Mouse (Mus musculus) left cerebral cortex, postnatal 25 days (tissue): ENCODE data around the gene Anapc15. TPM values are rescaled to one million over a fixed set of nuclear protein-coding genes. Genes with fewer than 3 reads are reported as not detected.

ENCODE experiments used
- DNase-seq, 2 experiments: peaks; one replicate each; pipeline ENCODE4 v3.0.0; 2022; ENCODE audit warnings: low spot score in 2 of 2, mixed read lengths in 1 of 2
- intact Hi-C: fragments of 180-260 bp; cut with DNase I; formaldehyde crosslinking; loops from one replicate; pipeline ENCODE4 v1.15.1; 2025
- total RNA-seq, 2 experiments: library from RNA; stranded (reverse); gene quantifications; 2 replicates each; pipeline ENCODE4 v1.2.3; 2021

The Anapc15 gene
- total RNA-seq, 2 experiments from 2014 or later: 31.2 to 36.8 TPM

DNA sequence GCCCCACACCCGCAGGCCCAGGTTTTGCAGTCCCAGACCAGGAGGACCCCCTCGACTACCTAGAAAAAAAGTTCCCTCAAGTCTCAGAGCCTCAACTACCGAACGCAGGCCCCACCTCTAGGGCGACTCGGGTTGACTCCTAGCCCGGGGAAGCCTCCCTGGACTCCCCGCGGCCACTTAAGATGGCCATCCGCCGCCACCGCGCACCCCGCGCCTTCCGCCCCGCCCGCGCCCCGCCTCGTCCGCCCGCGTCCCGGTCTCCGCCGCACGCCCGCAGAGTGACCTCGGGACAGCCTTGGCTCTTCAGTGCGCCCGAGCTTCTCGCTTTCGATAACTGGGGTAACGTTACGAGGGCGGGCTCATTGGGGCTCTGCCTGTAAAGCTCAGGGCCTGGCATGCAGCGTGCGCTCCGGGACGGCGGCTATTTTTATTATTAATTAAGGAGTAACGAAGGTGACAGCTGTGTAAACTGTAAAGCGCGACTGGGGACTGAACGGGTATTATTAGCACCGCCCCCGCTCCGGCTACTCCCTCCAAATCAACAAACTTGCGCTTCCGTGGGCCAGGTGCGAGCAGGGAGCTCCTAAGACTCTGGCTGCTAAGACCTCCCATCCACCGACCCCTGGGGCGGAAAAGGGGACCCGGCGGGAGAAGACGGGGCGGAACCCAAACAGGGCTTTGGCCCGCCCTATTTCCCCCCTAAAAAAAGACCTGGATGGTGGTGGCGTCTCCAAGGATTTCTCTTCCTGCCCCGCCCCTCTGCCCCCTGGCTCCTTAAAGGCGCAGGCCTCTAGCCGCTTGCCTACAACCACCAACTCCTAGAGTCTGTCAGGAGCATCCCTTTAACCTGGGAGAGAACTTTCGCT, 25.7 kb upstream of the Anapc15 start, which contains the start of gene Inppl1:
Gene Inppl1, minus strand, starts transcription at position 624 of the 866 bp plus-strand sequence.
- peak; percentile 76 to 89 for DNase-seq
- intact Hi-C loops: loop anchor here (5.0 kb wide), 3 partner anchors 44 to 161 kb away; no protein-coding TSS in a partner anchor

DNA sequence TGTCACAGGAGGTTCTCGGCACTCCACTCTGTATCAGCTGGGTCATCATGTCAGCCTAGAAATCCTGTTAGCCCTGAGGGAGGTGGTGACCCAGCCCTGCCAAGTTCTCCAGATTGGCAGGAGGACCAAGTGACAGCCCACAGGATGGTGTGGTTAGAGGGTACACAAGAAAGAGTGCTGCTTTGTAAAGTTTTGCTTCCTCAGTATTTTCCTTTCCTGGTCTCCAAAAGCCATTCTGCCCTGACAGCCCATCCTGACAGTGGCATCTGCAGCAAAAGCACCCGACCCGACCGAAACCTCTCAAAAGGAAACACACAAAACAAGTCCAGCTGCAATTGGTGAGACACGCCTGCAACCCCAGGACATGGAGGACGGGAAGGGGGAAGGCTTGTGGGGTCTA, 19.3 kb upstream of the Anapc15 start:
- intact Hi-C loops: no loop called here
- no peak for DNase-seq

DNA sequence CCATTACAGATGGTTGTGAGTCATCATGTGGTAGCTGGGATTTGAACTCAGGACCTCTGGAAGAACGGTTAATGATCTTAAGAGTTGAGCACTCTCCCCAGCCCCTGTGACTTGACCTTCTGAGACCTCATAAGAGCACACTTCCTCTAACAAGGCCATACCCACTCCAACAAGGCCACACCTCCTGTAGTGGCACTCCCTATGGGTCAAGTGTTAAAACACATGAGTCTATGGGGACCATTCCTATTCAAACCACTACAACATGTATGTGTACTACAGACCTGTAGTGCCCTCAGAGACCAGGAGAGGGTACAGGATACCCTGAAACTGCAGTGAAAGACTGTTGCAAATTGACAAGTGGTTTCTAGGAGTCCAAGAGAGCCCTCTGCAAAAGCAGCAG, 15.6 kb upstream of the Anapc15 start:
- no peak for DNase-seq
- intact Hi-C loops: no loop called here

DNA sequence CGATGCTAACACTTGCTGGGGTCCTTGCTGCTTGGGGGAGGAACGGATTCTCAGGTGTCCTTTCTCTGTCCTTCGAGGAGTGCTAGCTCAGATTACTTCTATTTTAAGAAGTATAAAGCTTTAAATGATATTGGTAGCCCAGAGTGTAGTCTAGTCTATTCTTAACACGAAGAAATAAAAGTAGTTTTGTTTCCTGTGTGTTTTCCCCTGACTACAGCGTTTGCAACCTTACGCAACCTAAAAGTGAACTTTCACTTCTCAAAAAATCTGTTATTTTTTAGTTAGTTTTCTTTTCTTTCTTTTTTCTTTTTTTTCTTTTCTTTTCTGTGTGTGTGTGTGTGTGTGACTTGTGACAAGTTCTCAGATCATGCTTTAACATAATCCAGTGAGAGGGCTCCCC, 11.8 kb upstream of the Anapc15 start:
- intact Hi-C loops: no loop called here
- no peak for DNase-seq

DNA sequence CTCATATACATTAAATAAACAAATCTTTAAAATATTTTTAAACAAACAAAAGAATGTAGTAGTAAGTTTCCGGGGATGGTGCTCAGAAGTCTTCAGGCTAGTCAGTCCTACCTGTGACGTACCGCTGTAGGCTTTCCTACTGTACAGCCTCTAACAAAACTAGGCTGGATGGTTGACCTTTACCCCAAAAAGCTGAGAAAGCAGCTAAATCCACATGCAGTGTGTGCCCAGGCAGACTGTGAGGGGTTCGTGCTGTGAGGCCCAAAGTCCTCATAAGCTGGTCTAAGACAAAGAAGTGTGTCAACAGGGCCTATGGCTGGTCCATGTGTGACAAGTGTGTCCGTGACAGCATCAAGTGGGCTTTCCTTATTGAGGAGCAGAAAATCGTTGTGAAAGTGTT, 10.7 kb upstream of the Anapc15 start:
- no peak for DNase-seq
- intact Hi-C loops: no loop called here

DNA sequence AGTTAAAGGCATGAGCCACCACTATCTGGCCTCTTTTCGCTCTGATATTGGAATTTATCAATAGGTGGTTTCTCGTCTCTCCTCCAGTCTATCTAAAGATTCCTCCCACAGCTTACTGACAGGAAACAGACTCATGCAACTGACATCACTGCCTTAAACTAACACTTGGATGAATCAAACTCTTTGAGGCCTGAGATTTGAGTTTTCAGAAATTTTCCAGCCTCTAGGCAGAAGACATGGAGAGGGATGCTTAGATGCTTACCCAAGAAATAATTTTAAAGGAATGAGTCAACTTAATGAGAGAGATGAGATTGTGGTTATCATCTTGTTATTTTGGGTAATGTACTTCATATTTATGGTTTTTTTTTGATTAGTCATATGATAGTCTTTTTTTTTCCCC, 9.7 kb upstream of the Anapc15 start:
- DNase-seq: no peak
- intact Hi-C loops: no loop called here

DNA sequence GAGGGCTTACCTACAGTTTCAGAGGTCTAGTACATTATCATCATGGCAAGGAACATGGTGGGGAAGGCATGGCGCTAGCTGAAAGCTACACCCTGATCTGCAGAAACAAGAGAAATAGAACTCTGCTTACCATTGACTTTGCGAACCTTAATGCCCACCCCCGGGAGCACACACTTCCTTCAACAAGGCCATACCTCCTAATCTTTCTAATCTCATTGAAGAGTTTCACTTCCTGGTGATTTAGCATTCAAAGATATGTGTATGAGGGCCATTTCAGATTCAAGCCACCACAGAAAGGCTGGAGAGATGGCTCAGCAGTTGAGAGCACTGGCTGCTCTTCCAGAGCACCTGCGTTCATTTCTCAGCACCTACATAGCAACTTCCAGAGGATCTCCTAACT, 6.4 kb upstream of the Anapc15 start, which contains the start of gene Folr2:
Gene Folr2, minus strand, starts transcription at position 101 of the 400 bp plus-strand sequence.
- intact Hi-C loops: no loop called here
- DNase-seq: no peak

DNA sequence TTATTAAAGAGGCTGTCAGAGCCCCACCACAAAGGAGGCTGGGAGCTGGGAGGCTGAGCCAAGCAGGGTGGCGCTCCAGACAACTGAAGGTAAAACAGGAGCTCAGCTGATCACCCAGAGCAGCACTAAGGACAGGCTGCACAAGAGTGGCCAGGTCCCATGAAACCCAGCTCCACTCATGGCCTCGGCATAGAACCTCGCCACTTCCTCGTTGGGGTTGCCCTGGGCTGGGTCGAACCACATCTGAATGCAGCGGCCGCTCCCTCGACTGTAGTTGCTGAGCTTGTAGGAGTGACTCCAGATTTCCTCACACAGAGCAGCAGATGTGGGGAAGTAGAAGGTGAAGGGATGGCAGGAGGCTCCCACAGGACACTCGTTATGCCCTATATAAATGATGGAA, 5.2 kb upstream of the Anapc15 start:
- intact Hi-C loops: no loop called here
- no peak for DNase-seq

DNA sequence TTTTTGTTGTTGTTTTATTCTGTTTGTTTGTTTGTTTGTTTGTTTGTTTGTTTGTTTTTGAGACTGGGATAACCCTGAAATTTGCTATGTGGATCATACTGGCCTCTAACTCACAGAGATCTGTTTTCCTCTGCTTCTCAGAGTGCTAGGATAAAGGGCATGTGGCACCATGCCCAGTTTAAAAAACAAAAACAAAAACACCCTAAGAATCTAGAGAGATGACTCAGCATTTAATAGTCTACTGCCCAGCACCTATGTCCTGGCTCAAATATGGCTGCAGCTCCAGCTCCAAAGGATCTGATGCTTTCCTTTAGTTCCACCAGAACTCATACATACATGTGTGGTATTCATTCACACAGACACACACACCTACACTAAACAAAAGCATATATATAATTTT, 2.5 kb upstream of the Anapc15 start:
- intact Hi-C loops: no loop called here
- DNase-seq: no peak

DNA sequence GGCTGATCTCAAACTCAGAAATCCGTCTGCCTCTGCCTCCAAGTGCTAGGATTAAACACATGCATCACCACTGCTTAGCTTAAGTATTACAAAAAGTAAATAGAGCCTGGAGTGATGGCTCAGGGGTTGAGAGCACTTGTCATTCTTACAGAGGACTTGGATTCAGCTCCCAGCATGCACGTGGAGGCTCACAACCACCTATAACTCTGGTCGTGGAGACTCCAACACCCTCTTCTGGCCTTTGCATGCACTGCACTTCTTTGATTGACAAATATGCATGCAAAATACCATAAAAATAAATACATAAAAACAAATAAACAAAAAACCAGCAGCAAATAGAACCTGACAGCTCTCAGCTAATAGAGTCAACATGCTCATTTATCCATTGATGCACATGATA, 1.2 kb upstream of the Anapc15 start:
- DNase-seq: no peak
- intact Hi-C loops: no loop called here

DNA sequence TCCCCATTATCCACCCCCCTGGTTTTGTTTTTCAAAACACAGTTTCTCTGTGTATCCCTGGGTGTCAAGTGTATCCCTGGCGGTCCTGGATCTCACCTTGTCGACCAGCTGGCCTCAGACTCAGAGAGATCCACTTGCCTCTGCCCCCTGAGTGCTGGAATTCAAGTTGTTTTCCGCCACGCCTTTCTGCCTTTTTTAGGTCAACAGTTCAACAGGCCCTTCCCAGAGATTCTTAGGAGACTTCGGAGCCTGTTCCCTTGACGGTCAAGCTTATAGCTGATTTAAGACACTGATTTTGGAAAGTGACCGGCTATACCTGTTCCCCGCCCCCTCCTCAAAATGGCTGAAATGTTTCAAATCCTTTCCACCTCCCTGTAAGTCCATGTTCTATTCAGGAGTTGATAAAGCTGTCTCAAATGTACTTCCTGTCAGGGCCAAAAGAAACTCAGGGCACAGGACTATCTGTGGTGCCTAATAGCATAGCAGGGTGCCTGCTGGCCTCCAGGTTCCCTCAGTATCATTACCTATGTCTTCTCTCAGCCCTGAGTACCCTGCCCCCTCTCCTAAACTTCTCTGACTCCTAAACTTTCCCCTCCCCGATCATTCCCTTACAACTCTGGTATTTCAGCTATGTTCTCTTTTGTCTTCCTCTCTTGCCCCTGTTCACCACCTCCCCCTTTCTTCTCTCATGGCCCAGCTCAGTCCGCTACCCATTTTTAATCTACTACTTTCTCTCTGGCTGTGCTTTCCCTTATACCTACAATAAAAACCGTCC, 3.2 kb downstream of the Anapc15 start:
- no peak for DNase-seq
- intact Hi-C loops: no loop called here

DNA sequence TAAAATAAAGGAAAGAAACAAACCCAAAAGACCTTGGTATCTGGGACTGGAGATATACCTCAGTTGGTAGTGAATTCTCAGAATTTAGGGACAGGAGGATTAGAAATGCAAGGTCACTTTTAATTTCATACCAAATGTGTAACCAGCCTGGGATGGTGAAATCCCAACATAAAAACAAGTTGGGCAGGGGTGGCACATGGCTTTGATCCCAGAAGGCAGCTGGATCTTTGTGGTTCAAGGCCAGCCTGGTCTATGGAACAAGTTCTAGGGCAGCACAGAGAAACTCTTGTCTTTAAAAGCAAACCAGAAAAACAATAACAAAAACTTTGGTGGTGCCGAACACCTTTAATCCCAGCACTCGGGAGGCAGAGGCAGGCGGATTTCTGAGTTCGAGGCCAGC, 4.0 kb downstream of the Anapc15 start:
- intact Hi-C loops: no loop called here
- no peak for DNase-seq

DNA sequence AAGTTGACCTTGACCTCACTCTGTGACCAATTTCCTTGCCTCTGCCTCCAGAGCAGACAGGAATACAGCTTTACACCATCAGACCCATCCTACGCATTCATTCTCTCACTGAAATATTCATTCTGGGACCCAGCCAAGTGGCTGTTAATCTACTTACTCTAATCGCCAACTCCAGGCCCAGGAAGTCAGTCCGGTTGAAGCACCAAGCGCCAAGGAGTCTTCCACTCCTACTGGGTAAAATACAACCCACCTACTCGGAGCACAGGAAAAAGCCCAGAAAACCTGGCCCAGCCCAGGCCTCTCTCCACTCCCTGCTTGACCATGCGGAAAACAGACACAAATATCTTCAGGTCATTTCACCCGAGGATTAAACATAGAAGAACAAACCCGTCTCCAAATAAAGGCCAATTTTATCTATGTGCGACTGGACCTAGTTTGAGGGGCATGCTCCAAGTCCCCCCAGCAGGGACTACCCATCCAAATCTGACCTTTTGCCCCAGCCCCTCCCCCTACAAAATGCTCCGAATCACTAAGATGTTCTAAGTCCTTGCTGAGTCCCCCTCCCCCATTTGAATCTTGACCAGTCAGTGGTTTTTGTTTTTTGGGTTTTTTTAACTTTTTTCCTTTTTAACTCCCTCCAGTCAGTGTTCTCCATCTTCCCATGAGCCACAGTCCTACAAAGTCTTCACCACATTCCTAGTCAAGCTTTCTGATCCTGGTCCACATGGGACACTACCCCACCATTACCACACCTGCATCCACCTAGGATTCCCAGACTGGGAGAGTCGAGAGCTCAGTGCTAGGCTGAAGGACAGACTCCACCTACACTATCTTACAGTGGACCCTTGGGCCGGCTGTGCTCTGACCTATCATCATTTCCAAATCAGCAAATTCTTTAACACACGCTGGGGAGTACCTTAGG, 5.0 kb downstream of the Anapc15 start:
- intact Hi-C loops: no loop called here
- DNase-seq: no peak

DNA sequence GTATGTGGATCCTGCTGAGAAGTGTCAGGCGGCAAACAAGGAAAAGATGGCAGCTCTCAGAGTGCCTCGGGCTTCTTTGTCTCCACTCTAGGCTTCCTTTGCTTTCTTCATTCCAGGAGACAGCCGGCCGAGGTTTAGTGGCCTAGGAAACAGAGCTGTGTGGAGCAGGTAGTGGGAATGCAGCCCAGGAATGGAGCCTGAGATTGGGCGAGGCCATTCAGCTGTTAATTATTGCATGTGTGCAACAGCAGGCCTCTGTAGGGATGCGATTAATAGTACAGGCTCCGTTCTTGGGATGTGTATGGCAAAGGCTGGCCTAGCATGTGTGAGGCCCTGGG, 5.6 kb downstream of the Anapc15 start:
- no peak for DNase-seq
- intact Hi-C loops: no loop called here

DNA sequence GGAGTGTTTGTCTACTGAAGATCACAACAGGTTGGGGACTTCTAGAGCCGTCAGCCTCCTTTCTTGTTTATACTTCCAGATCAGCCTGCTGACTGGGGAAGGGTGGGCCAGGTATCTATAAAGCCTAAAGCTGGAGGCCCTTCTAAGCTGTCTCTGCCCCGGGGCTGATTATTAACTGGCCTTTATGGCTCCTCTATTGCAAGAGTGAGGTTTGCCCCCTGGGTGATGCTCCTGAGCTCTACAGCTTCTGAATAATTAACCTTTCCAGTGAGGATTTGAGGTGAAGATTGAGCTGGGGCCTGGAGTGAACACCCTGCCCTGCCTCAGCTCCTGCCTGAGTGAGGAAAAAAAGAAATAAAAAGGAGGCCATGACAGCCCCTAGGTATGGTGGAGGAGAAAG, 7.1 kb downstream of the Anapc15 start, which contains the start of gene Folr1:
Gene Folr1, minus strand, starts transcription at position 160 of the 400 bp plus-strand sequence.
- no peak for DNase-seq
- intact Hi-C loops: no loop called here

DNA sequence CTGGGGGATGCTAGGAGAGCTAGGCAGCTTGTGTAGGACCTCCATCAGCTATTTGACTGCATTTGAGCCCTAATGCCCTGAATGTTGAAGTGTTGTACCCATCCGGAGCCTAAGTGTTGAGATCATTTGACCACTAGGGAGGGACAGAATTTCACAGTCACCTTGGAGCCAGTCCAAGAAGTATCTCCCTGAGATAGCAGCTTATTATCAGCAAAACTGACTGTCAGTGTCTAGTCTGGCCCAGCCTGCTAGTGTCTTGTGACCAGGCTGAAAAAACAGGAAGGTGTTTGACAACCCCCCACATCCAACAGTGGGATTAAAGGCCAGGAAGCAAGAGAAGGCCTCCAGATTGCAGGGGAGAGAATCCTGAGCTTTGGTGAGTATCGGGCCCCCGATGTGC, 7.8 kb downstream of the Anapc15 start:
- intact Hi-C loops: no loop called here

DNA sequence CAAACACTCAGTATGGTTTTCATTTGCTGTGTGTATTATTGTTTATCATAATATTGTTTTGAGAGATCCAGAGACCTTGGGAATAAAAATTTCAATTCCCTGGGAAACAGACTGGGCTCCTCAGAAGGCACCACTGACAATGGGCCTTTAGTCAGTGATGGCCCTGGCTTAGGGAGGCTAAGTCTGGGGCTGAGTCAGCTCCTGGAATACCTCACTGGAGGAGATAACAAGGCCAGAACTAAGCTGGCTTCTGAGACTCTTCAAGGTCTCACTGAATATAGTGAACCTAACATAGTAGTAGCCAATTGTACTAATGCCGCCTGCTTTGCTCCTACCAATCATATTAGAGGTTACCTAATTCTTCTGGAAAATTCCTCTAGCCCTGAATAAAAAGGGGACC, 12.5 kb downstream of the Anapc15 start:
- DNase-seq: no peak
- intact Hi-C loops: no loop called here

More for the DNA sequence above, 7.8 kb downstream of the Anapc15 start:
- no peak for DNase-seq

DNA sequence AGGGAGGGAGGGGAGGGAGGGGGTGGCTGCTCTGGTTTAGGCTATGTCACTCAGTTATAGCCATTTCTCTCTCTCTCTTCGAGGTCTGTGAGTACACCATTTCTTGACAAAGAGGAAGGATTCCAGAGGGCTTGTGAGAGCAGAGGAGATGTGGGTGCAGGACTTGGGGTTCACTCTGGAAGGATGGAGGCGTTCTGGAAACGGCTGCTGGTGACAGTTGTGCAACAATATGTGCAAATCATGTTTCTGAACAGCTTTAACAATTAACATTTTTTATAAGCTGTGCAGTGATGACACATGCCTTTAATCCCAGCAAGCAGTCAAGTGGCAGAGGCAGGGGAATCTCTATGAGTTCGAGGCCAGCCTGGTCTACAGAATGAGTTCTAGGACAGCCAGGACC, 17.3 kb downstream of the Anapc15 start:
- intact Hi-C loops: loop anchor here (5.0 kb wide), 1 partner anchor 44 kb away; the partner anchor contains the start of gene Inppl1
- no peak for DNase-seq

DNA sequence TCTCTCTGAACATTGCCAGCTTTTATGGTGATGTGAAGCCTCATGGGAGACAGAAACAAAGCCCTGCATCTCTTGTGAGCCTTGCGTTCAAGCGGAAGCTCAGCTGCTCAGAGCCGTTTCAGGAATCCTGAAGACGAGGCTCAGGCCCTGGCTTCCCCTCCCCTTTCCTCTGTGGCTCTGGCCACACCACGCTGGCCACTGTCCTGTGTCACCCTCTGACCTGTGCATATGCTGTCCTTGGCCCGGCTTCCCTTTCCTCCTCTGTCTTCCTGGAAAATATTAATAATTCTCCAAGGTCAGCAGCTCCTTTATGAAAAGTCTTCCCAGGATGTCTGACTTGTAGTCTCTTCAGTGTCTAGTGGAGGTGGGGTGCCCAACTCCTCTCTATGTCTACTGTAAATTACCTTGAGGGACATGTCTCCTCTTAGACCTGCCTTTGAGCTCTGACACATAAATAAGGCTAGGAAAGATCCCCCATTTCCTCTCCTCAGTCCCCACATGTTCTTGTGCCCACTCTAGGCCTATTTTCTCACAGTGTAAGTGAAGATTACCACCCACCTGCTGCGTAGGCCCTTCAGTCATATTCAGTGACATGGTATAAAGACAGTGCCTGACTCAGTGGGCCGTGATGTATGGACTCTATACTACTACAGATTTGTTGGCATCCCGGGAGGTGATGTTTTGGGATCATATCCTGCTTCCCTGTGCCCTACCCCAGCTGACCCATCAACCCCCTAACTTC, 19.1 kb downstream of the Anapc15 start:
- peak in 1 of 2 experiments; percentile 70 for DNase-seq
- intact Hi-C loops: loop anchor here (5.0 kb wide), 1 partner anchor 45 kb away; the partner anchor contains the start of gene Inppl1
